Mouse (Mus musculus) embryonic facial prominence, embryonic 14.5 days (tissue): ENCODE data around the gene Kat6b. TPM values are rescaled to one million over a fixed set of nuclear protein-coding genes. Genes with fewer than 3 reads are reported as not detected.

Source experiments
- ATAC-seq: fragments of 200-750 bp; cut with Nextera tagmentation; 2 replicates; pipeline ENCODE4 v1.8.0; 2017; ENCODE audit warnings: low read depth, moderate number of reproducible peaks, moderate TSS enrichment
- DNase-seq: peaks from one replicate; pipeline ENCODE4 v3.0.0-alpha.2; 2015; ENCODE audit warnings: low spot score
- H3K27ac ChIP-seq: fragments of 300-500 bp; sonication (generic); replicated peaks from 2 replicates; pipeline ENCODE4 v1.5.1; 2014; ENCODE audit warnings: low read depth, mild to moderate bottlenecking, low read length, moderate library complexity
- H3K27me3 ChIP-seq: fragments of 300-500 bp; sonication (generic); replicated peaks from 2 replicates; pipeline ENCODE4 v1.6.1; 2014; ENCODE audit warnings: low read length; ENCODE audit not compliant: control insufficient read depth, insufficient read depth
- H3K36me3 ChIP-seq: fragments of 300-500 bp; sonication (generic); 2 replicates; pipeline ENCODE4 v1.6.1; 2014; ENCODE audit warnings: low read length, mixed read lengths; ENCODE audit not compliant: control insufficient read depth, insufficient read depth
- H3K4me1 ChIP-seq: fragments of 300-500 bp; sonication (generic); 2 replicates; pipeline ENCODE4 v1.6.1; 2014; ENCODE audit warnings: antibody characterized with exemption, low read length; ENCODE audit not compliant: control insufficient read depth, insufficient read depth
- H3K4me2 ChIP-seq: fragments of 300-500 bp; sonication (generic); 2 replicates; pipeline ENCODE4 v1.6.1; 2014; ENCODE audit warnings: low read depth, mild to moderate bottlenecking, low read length, moderate library complexity, mixed read lengths
- H3K4me3 ChIP-seq: fragments of 300-500 bp; sonication (generic); 2 replicates; pipeline ENCODE4 v1.5.1; 2014; ENCODE audit warnings: low read depth, mild to moderate bottlenecking, low read length
- H3K9ac ChIP-seq: fragments of 300-500 bp; sonication (generic); 2 replicates; pipeline ENCODE4 v1.6.1; 2014; ENCODE audit warnings: low read depth, mild to moderate bottlenecking, low read length, moderate library complexity, mixed read lengths
- H3K9me3 ChIP-seq: fragments of 300-500 bp; sonication (generic); 2 replicates; pipeline ENCODE4 v1.6.1; 2016; ENCODE audit warnings: low read length; ENCODE audit not compliant: control insufficient read depth
- WGBS: fragments of 180-500 bp; shearing (Covaris S2); extraction: QIAGEN DNeasy Blood & Tissue Kit; methylation state at CpG from one replicate; pipeline ENCODE4 v1.1.7; 2014; 5-methylcytosine and 5-hydroxymethylcytosine counted together
- polyA plus RNA-seq: library from polyadenylated mRNA; unstranded; fragments of >200 nt; fragmentation: Nextera tagmentation; extraction: Ambion mirVana; gene quantifications from 2 replicates; pipeline ENCODE4 v1.2.1, GENCODE M21; 2014

The Kat6b gene
- polyA plus RNA-seq, 1 experiment from 2014 or later = 18.0 TPM

- H3K27ac ChIP-seq = no peak overlapping the region
- peaks cover 21% of the 10 kb centered on the region for H3K36me3 ChIP-seq
- peaks cover 8% of the 10 kb centered on the region; the same call in 1 of the 2 replicates for H3K4me1 ChIP-seq
- H3K9me3 ChIP-seq = no peaks in the 10 kb centered on the region
- no peak overlapping the region for H3K9ac ChIP-seq
- H3K4me3 ChIP-seq = no peak overlapping the region
- DNase-seq = no peak
- WGBS = 89% methylated on average over 3 of the region's 3 CpGs
- ATAC-seq = no peak
- no peaks in the 10 kb centered on the region for H3K27me3 ChIP-seq
- no peak overlapping the region for H3K4me2 ChIP-seq
Observed at GRCm38 (mm10) chr14:21537838-21538237, 56.6 kb downstream of the Kat6b start.

- Histone ChIP-seq H3K27me3 (no peaks in the 10 kb centered on the region), H3K9ac (no peak overlapping the region), H3K36me3 (peaks cover 15% of the 10 kb centered on the region), H3K4me3 (no peak overlapping the region), H3K9me3 (no peaks in the 10 kb centered on the region), H3K27ac (no peak overlapping the region), H3K4me1 (peaks cover 8% of the 10 kb centered on the region; the same call in 1 of the 2 replicates), H3K4me2 (no peak overlapping the region)
- ATAC-seq (no peak), DNase-seq (no peak)
- 90% methylated on average over 3 of the region's 3 CpGs for WGBS
Observed at GRCm38 (mm10) chr14:21539731-21540130, 58.5 kb downstream of the Kat6b start.

DNA sequence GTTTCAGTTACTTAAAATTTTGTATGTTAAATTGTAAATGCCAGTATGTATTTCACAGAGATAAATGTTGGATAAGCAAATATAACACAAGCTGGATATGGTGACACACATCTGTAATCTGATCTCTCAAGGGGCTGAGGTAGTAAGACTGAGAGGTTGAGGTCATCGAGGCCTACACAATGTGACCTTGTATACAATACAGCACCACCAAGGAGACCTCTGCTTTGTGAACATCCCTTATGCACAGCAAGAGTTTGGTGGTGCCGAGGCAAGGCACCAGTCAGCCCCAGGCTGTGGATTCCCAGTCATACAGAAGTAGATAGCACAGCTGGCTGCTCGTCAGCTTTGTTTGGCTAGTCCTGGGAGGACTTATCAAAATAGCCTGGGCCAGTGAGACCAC, 59.1 kb downstream of the Kat6b start:
- Histone ChIP-seq H3K36me3 (peaks cover 12% of the 10 kb centered on the region), H3K4me2 (no peak overlapping the region), H3K4me3 (no peak overlapping the region), H3K9ac (no peak overlapping the region), H3K27ac (no peak overlapping the region), H3K9me3 (no peaks in the 10 kb centered on the region), H3K27me3 (no peaks in the 10 kb centered on the region), H3K4me1 (peaks cover 11% of the 10 kb centered on the region)
- DNase-seq (no peak), ATAC-seq (no peak)
- 42% methylated on average over 3 of the region's 3 CpGs for WGBS

- H3K27me3 ChIP-seq = no peaks in the 10 kb centered on the region
- H3K4me3 ChIP-seq = no peak overlapping the region
- H3K36me3 ChIP-seq = peaks cover 12% of the 10 kb centered on the region
- H3K27ac ChIP-seq = no peak overlapping the region
- H3K4me1 ChIP-seq = peaks cover 45% of the 10 kb centered on the region
- ATAC-seq (no peak), DNase-seq (no peak)
- 62% methylated on average over 4 of the region's 4 CpGs for WGBS
- no peaks in the 10 kb centered on the region for H3K9me3 ChIP-seq
- H3K9ac ChIP-seq = no peak overlapping the region
- H3K4me2 ChIP-seq = no peak overlapping the region
Observed at GRCm38 (mm10) chr14:21545529-21545928, 64.3 kb downstream of the Kat6b start.

- DNase-seq (peak; percentile 66), ATAC-seq (peak; percentile 47; the same call in 1 of the 2 replicates)
- H3K4me3 ChIP-seq = no peak overlapping the region
- no peaks in the 10 kb centered on the region for H3K9me3 ChIP-seq
- H3K27me3 ChIP-seq = no peaks in the 10 kb centered on the region
- peaks cover 10% of the 10 kb centered on the region for H3K36me3 ChIP-seq
- WGBS = 33% methylated on average over 3 of the region's 3 CpGs
- H3K9ac ChIP-seq = no peak overlapping the region
- H3K27ac ChIP-seq = peak overlapping the region; percentile 69
- H3K4me1 ChIP-seq = peaks cover 45% of the 10 kb centered on the region
- H3K4me2 ChIP-seq = no peak overlapping the region
Observed at GRCm38 (mm10) chr14:21546351-21546750, 65.1 kb downstream of the Kat6b start.

DNA sequence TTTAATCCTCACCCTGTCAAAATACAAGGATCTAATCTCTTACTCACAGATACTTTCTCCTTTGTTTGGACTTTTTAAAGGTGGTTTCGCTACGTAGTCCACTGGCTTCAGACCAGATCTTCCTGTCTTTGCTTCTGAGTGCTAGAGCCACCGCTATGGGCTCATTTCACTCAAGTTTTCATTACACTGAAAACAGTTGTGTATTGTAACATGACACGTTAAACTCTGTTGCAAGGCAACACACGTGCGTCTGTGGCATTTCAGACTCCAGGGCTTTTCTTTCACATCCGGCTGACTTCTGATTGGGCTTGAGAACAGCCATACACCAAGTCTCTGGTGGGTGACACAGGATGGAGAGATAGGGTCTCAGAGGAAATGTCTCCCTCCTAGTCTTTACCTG, 66.1 kb downstream of the Kat6b start:
- Histone ChIP-seq H3K27me3 (no peaks in the 10 kb centered on the region), H3K27ac (peak overlapping the region; percentile 77), H3K4me2 (no peak overlapping the region; the same call in 1 of the 2 replicates), H3K36me3 (peaks cover 2% of the 10 kb centered on the region; the same call in 1 of the 2 replicates), H3K4me3 (no peak overlapping the region), H3K9me3 (no peaks in the 10 kb centered on the region), H3K9ac (no peak overlapping the region), H3K4me1 (peaks cover 45% of the 10 kb centered on the region)
- WGBS = 28% methylated on average over 7 of the region's 7 CpGs
- peak; percentile 82 for DNase-seq
- peak; percentile 68 for ATAC-seq

DNA sequence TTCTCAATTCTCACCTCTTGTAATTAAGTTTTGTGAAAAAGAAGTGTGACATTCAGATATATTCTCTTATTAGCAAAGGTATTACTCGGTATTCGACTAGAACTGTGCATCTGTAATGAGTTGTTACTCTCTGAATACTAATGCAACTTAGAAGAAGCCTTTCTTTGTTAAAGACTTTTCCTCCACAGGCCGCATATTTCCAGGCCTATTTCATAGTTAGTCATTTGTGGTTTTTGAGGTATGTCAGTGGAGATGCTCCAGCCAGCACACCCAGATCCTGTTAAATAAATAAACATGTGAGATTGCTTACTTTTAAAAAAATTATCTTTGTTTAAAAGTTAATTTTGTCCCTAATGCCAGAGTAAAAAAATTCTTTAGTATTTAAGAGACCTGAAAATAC, 66.7 kb downstream of the Kat6b start:
- 30% methylated on average over 3 of the region's 3 CpGs for WGBS
- H3K9me3 ChIP-seq = no peaks in the 10 kb centered on the region
- peaks cover 45% of the 10 kb centered on the region for H3K4me1 ChIP-seq
- no peaks in the 10 kb centered on the region for H3K36me3 ChIP-seq
- DNase-seq (peak; percentile 60), ATAC-seq (no peak)
- H3K27me3 ChIP-seq = no peaks in the 10 kb centered on the region
- no peak overlapping the region for H3K4me2 ChIP-seq
- H3K9ac ChIP-seq = no peak overlapping the region
- H3K27ac ChIP-seq = peak overlapping the region; percentile 77
- no peak overlapping the region for H3K4me3 ChIP-seq

- WGBS = 75% methylated on average over 6 of the region's 6 CpGs
- Histone ChIP-seq H3K27ac (peak overlapping the region; percentile 41; the same call in 1 of the 2 replicates), H3K4me2 (no peak overlapping the region), H3K9me3 (no peaks in the 10 kb centered on the region), H3K4me1 (peaks cover 48% of the 10 kb centered on the region), H3K36me3 (no peaks in the 10 kb centered on the region), H3K4me3 (no peak overlapping the region), H3K27me3 (no peaks in the 10 kb centered on the region), H3K9ac (no peak overlapping the region)
- ATAC-seq (no peak), DNase-seq (no peak)
Observed at GRCm38 (mm10) chr14:21548952-21549607, 67.8 kb downstream of the Kat6b start.

- WGBS = 89% methylated on average over 6 of the region's 6 CpGs
- ATAC-seq (no peak), DNase-seq (no peak)
- Histone ChIP-seq H3K9ac (no peak overlapping the region), H3K27ac (no peak overlapping the region), H3K4me2 (no peak overlapping the region), H3K36me3 (no peaks in the 10 kb centered on the region), H3K4me1 (peaks cover 49% of the 10 kb centered on the region), H3K4me3 (no peak overlapping the region), H3K9me3 (no peaks in the 10 kb centered on the region), H3K27me3 (no peaks in the 10 kb centered on the region)
Observed at GRCm38 (mm10) chr14:21549608-21550115, 68.4 kb downstream of the Kat6b start.
